Mouse (Mus musculus) gastrocnemius, postnatal 25 days (tissue): Measurements from ENCODE around the gene Cdc14b. TPM values are rescaled to one million over a fixed set of nuclear protein-coding genes. Genes with fewer than 3 reads are reported as not detected.

ENCODE experiments used
- DNase-seq: peaks from one replicate; pipeline ENCODE4 v3.0.0; 2022
- long read RNA-seq, 2 experiments: library from polyadenylated mRNA; stranded (forward); transcript quantifications; one replicate each; pipeline ENCODE4 v2.0.0; 2021
- total RNA-seq, 2 experiments: library from RNA; stranded (reverse); gene quantifications; 1 replicate in 1 of 2; 2 replicates in 1 of 2; pipeline ENCODE4 v1.2.3; 2021

The Cdc14b gene
- total RNA-seq, result 1 to 10 TPM; 3.8 to 4.6 TPM
- long read RNA-seq, experiment 1, partial matches to known transcripts, result 0 of 1 reads
- long read RNA-seq, experiment 1, other reads (novel, unspliced or antisense), result 1 of 1 reads
- long read RNA-seq, experiment 2, partial matches to known transcripts, result 1 of 5 reads
- long read RNA-seq, experiment 2, other reads (novel, unspliced or antisense), result 4 of 5 reads

GRCm38 (mm10) chr13:64274879-64275753 is at the start of gene Cdc14b:
Gene Cdc14b (minus strand): TSS chr13:64275290.
- DNase-seq, result peak; percentile 43

GRCm38 (mm10) chr13:64322561-64323281 is 47.6 kb upstream of the Cdc14b start:
- DNase-seq, result no peak

- no peak for DNase-seq
Observed at GRCm38 (mm10) chr13:64320334-64320733, 45.2 kb upstream of the Cdc14b start.

- DNase-seq, result no peak
Observed at GRCm38 (mm10) chr13:64319782-64320181, 44.7 kb upstream of the Cdc14b start.

- DNase-seq, result peak; percentile 28
Observed at GRCm38 (mm10) chr13:64318355-64318754, 43.3 kb upstream of the Cdc14b start.

- no peak for DNase-seq
Observed at GRCm38 (mm10) chr13:64315483-64316050, 40.5 kb upstream of the Cdc14b start.

GRCm38 (mm10) chr13:64314041-64314440 is 39.0 kb upstream of the Cdc14b start:
- no peak for DNase-seq

- no peak for DNase-seq
Observed at GRCm38 (mm10) chr13:64312916-64313289, 37.8 kb upstream of the Cdc14b start.

GRCm38 (mm10) chr13:64312024-64312915 is 37.2 kb upstream of the Cdc14b start, which contains the start of gene Aaed1:
Gene Aaed1 (minus strand): TSS chr13:64312710.
- DNase-seq, result peak; percentile 96

- DNase-seq, result no peak
Observed at GRCm38 (mm10) chr13:64311266-64311665, 36.2 kb upstream of the Cdc14b start.

GRCm38 (mm10) chr13:64310585-64310984 is 35.5 kb upstream of the Cdc14b start:
- DNase-seq, result no peak

- no peak for DNase-seq
Observed at GRCm38 (mm10) chr13:64309842-64310241, 34.8 kb upstream of the Cdc14b start.

GRCm38 (mm10) chr13:64309036-64309435 is 33.9 kb upstream of the Cdc14b start:
- DNase-seq, result no peak

GRCm38 (mm10) chr13:64307508-64307907 is 32.4 kb upstream of the Cdc14b start:
- DNase-seq, result no peak

GRCm38 (mm10) chr13:64306078-64306477 is 31.0 kb upstream of the Cdc14b start:
- peak; percentile 20 for DNase-seq

GRCm38 (mm10) chr13:64299069-64299468 is 24.0 kb upstream of the Cdc14b start:
- no peak for DNase-seq

- DNase-seq, result no peak
Observed at GRCm38 (mm10) chr13:64286791-64287190, 11.7 kb upstream of the Cdc14b start.

GRCm38 (mm10) chr13:64286321-64286720 is 11.2 kb upstream of the Cdc14b start:
- no peak for DNase-seq

GRCm38 (mm10) chr13:64284676-64285075 is 9.6 kb upstream of the Cdc14b start:
- DNase-seq, result no peak

GRCm38 (mm10) chr13:64280940-64281339 is 5.8 kb upstream of the Cdc14b start:
- DNase-seq, result no peak

GRCm38 (mm10) chr13:64275754-64276127 is 651 bp upstream of the Cdc14b start:
- DNase-seq, result no peak
